ENCODE assay signal across 8 mouse cellular contexts in genomic region chr2:25242101-25242506, GRCm38 (mm10). TPM values are rescaled to one million over a fixed set of nuclear protein-coding genes. Genes with fewer than 3 reads are reported as not detected.
DNase-seq lines count a peak whose midpoint lies in the region; ATAC-seq lines count a peak whose summit lies in the region.

Rnf208 (plus strand) TSS chr2:25242255.
Cysrt1 (minus strand) TSS chr2:25242452.

- no peaks in the 10 kb centered on the region for H3K9me3 ChIP-seq in lung, embryonic 15.5 days
- no peaks in the 10 kb centered on the region for H3K9me3 ChIP-seq in forebrain, embryonic 14.5 days (replicated peaks; ENCODE audit: control insufficient read depth, low read length)
- no peaks in the 10 kb centered on the region for H3K9me3 ChIP-seq in liver, embryonic 13.5 days (replicated peaks)

- ATAC-seq in lung, embryonic 15.5 days (ENCODE audit: borderline replicate concordance, extremely low read depth, low FRiP score, low TSS enrichment) = no peak
- peak; percentile 57 for ATAC-seq in forebrain, embryonic 14.5 days
- no peak for ATAC-seq in liver, embryonic 13.5 days (ENCODE audit: low read depth)

- peak; percentile 53 for DNase-seq in cerebellum, adult 11 months
- DNase-seq in cerebellum, adult 9-10 months = no peak
- no peak for DNase-seq in lung, postnatal 36 days
- DNase-seq in forebrain, embryonic 14.5 days (ENCODE audit: low spot score) = peak; percentile 55
- no peak for DNase-seq in liver, embryonic 13.5 days
- peak; percentile 58 for DNase-seq in right cerebral cortex, postnatal 4 days
- DNase-seq in spleen, adult 18-20 months = no peak

- peak within 1 kb of the TSS; percentile 97 for H3K4me2 ChIP-seq in lung, embryonic 15.5 days
- peak within 1 kb of the TSS; percentile 93 for H3K4me2 ChIP-seq in forebrain, embryonic 14.5 days (ENCODE audit: low read length)
- peak within 1 kb of the TSS; percentile 84 for H3K4me2 ChIP-seq in liver, embryonic 13.5 days

- peaks cover 27% of the 10 kb centered on the region for H3K4me1 ChIP-seq in lung, embryonic 15.5 days
- peaks cover 15% of the 10 kb centered on the region for H3K4me1 ChIP-seq in forebrain, embryonic 14.5 days (ENCODE audit: control insufficient read depth, insufficient read depth, low read length)
- peaks cover 28% of the 10 kb centered on the region for H3K4me1 ChIP-seq in liver, embryonic 13.5 days (replicated peaks)

- H3K36me3 ChIP-seq in lung, embryonic 15.5 days = no peaks in the 10 kb centered on the region
- peaks cover 25% of the 10 kb centered on the region for H3K36me3 ChIP-seq in forebrain, embryonic 14.5 days (ENCODE audit: control insufficient read depth, insufficient read depth, low read length)
- peaks cover 14% of the 10 kb centered on the region for H3K36me3 ChIP-seq in liver, embryonic 13.5 days

- under 1% methylated on average over 34 of the region's 59 CpGs for WGBS in lung, embryonic 15.5 days
- under 1% methylated on average over 13 of the region's 59 CpGs for WGBS in forebrain, embryonic 14.5 days
- WGBS in liver, embryonic 13.5 days (ENCODE audit: insufficient replicate concordance) = under 1% methylated on average over 57 of the region's 59 CpGs

- H3K27ac ChIP-seq in lung, embryonic 15.5 days = no peak within 1 kb of the TSS
- no peak within 1 kb of the TSS for H3K27ac ChIP-seq in forebrain, embryonic 14.5 days (ENCODE audit: low read depth, low read length)
- H3K27ac ChIP-seq in liver, embryonic 13.5 days = no peak within 1 kb of the TSS

- peak within 1 kb of the TSS; percentile 42 for H3K9ac ChIP-seq in lung, embryonic 15.5 days
- peak within 1 kb of the TSS; percentile 83 for H3K9ac ChIP-seq in forebrain, embryonic 14.5 days (ENCODE audit: low read length)
- H3K9ac ChIP-seq in liver, embryonic 13.5 days = peak within 1 kb of the TSS; percentile 65

- peak within 1 kb of the TSS; percentile 50 for H3K4me3 ChIP-seq in lung, embryonic 15.5 days
- peak within 1 kb of the TSS; percentile 66 for H3K4me3 ChIP-seq in forebrain, embryonic 14.5 days (ENCODE audit: low read depth, low read length)
- peak within 1 kb of the TSS; percentile 57 for H3K4me3 ChIP-seq in liver, embryonic 13.5 days (replicated peaks)

- peaks cover 25% of the 10 kb centered on the region for H3K27me3 ChIP-seq in lung, embryonic 15.5 days
- no peaks in the 10 kb centered on the region for H3K27me3 ChIP-seq in forebrain, embryonic 14.5 days (replicated peaks; ENCODE audit: control insufficient read depth, insufficient read depth, low read length)
- peaks cover 37% of the 10 kb centered on the region for H3K27me3 ChIP-seq in liver, embryonic 13.5 days

RNA-seq across cellular contexts. Expression of gene Rnf208, which starts in this region (rescaled TPM):
- polyA plus RNA-seq in lung, embryonic 15.5 days (2015; fragmentation: Nextera tagmentation; extraction: Ambion mirVana) = 8.9 and 9.9 TPM in 2 replicates
- 67.4 and 98.5 TPM in 2 replicates for polyA plus RNA-seq in forebrain, embryonic 14.5 days (2014; fragmentation: Nextera tagmentation; extraction: Ambion mirVana)
- polyA plus RNA-seq in liver, embryonic 13.5 days (2015; fragmentation: Nextera tagmentation; extraction: Ambion mirVana) = 0.60 and 0.74 TPM in 2 replicates

RNA-seq across cellular contexts. Expression of gene Cysrt1, which starts in this region (rescaled TPM):
- 0.19 and 0.35 TPM in 2 replicates for polyA plus RNA-seq in lung, embryonic 15.5 days (2015; fragmentation: Nextera tagmentation; extraction: Ambion mirVana)
- polyA plus RNA-seq in forebrain, embryonic 14.5 days (2014; fragmentation: Nextera tagmentation; extraction: Ambion mirVana) = not detected in 2 replicates
- polyA plus RNA-seq in liver, embryonic 13.5 days (2015; fragmentation: Nextera tagmentation; extraction: Ambion mirVana) = not detected in 2 replicates

Comparison
In these comparisons a context has a peak if more than half of its experiments do, and no peak if none do; other contexts are left out.
1. DNase-seq: peak in cerebellum, adult 11 months (single experiment), forebrain, embryonic 14.5 days (single experiment) and right cerebral cortex, postnatal 4 days (single experiment); none in cerebellum, adult 9-10 months (single experiment), lung, postnatal 36 days (single experiment), liver, embryonic 13.5 days (single experiment) and spleen, adult 18-20 months (0 of 2).
2. Peak in every context shown above with its lines, with median percentiles within 50 percentile points of each other: H3K4me2 ChIP-seq, H3K4me3 ChIP-seq and H3K9ac ChIP-seq.